Mouse (Mus musculus): Measurements from ENCODE around the gene Eml1.
"Not testable (repeated sequence)": the region's sequence is repeated elsewhere in the genome, so short reads cannot be mapped to it uniquely, and the experiment has no call there.

Eml1 gene

DNA sequence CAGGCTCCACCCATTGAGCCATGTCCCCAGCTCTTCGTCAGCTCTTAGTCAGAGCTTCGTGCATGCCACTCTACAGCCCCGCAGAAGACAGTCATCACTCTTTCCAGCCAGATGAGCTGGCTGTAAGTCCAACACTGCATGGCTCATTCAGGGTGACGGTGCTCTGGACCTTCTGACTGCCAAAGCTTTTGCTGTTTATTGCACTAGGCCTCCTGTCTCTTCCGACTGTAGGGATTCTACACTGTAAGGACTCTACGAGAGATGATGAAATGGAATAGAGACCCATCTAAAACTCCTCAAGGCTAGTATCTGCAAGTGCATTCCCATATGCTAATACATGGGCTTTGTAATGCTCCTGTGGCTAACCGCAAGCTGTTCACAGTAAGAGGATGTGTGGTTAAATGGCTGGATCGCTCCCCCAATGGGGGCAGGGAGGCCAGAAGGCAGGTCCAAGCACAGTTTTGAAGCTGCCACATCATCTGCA is 82.8 kb downstream of the Eml1 start:
- peak; percentile 80 for DNase-seq (ENCODE audit: extremely low read depth, insufficient read length, low spot score)

DNA sequence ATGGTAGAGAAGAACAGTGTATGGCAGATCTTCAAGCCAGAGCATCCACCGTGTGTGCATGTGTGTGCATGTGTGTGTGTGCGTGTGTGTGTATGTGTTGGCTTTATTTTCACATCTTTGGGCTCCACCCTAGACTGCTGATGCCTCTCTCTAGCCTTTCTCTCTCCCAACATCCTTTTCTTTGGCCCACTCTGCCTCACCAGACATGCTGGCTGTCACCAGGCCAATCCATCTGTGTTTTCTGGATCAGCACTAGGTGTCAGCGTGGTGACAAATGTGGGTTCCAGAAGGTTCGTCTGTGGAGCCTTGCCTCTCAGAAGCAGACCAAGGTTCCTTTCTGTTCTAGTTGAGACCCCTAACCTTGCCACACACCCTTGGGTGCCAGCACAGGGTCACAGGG is 84.2 kb downstream of the Eml1 start:
- DNase-seq (ENCODE audit: extremely low read depth, insufficient read length, low spot score): no peak

DNA sequence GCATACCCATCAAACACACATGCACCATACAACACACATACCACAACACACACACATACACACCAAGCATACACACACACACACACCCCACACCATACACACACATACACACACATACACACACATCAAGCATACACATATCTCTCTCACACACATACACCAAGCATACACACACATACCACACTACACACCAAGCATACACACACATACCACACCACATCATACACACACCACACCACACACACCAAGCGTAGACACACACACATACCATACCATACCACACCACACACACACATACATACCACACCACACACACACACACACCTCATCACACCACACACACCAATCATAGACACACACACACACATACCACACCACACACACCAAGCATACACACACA is 102.1 kb downstream of the Eml1 start:
- DNase-seq (ENCODE audit: extremely low read depth, insufficient read length, low spot score): no peak

DNA sequence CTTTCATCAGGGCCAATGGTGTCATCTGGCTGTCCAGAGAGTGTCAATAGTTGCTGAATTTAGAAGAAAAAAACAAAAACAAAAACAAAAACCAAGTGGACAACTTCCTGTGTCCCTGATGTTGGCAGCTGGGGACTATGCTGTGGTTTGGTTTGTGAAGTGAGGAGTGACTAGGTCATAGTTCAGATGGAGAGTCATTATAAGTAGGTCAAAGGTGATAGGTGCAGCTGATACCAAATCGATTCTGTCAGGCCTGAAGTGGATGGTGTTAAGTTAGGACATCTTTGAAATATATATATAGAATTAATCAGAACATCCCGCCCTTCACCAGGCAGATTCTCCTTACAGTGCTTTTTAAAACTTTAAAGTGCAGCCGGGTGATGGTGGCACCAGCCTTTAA is 103.7 kb downstream of the Eml1 start:
- DNase-seq (ENCODE audit: extremely low read depth, insufficient read length, low spot score): no peak

DNA sequence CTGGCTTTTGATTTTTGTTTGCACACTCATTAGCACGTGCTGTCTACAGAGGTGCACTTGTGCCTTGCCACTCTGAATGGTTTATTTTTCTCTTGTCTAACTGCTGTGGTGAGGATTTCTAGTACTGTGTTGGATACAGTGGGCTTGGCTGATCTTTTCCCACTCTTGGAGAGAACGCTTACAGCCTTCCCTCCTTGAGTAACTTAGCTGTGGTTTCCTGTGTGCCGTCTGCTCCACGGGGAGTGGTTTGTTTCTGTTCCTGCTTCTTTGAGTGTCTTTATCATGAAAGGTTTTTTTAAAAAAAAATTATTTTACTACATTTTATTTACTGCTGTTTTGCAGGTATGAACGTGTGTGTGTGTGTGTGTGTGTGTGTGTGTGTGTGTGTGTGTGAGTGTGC is 108.0 kb downstream of the Eml1 start:
- no peak for DNase-seq (ENCODE audit: extremely low read depth, insufficient read length, low spot score)

DNA sequence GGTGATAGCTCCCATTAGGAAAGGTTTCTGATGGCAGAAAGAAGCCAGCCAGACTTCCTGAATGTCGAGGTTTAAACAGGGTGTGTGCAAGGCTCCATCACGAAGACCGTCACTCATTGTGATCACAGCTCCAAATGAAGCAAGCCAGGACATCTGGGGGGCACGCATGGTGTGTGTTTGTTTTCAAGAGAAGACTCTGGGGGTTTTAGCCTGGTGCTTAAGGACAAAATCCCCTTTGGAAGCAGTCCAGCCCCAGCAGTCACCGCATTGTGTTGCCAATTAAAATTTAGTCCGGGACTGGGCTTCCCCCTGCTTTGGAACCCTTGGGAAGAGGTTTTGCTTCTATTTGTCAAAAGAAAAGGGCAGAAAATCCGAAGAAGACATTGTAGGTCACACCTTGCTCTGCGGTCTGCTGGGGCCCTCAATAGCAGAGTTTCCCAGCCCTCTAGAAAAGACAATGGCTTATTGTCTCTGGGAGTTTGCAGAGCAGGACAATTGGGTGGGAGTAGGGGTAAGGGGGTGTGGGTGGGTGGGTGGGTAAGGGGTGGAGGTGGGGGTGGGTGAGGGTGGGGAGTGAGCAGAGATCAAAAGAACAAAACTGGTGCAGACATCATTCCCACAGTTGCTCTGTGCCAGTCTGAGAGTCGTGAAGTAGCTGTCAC is 110.1 kb downstream of the Eml1 start:
- DNase-seq (ENCODE audit: extremely low read depth, insufficient read length, low spot score): no peak

DNA sequence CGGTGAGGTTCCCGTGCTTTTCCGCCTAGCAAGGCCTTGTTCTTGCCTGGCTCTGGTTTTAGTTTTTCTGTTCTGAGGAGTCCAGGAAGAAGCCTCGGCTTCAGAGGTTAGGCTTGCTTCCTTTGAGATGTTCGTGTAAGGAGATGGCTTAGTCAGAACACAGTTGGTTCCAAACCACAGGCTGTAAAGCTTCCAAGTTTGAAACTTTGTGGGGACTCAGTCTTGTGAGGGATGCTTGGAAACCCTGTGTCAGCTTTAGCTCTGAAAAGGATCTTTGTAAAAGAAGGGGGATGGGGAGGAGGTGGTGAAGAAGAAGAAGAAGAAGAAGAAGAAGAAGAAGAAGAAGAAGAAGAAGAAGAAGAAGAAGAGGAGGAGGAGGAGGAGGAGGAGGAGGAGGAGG is 118.3 kb downstream of the Eml1 start:
- DNase-seq (ENCODE audit: extremely low read depth, insufficient read length, low spot score): peak; percentile 77

DNA sequence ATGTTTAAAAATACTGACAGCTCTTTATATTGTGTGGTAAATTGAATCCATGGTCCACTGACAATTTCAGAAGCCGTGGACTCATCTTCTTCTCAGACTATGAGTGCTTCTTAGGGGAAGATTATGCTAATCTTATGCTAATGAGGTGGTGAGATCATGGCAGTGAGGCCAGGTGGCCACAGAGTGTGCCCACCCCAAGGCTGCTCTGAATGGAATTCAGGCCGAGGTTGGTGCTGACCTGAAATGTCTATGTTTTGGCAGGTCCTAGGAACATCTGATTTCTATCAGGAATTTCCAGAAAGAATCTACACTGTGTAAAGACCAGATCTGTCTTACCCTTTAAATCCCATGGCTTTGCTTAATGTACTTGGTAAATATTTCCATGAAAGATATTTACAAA is 119.0 kb downstream of the Eml1 start:
- DNase-seq (ENCODE audit: extremely low read depth, insufficient read length, low spot score): no peak

DNA sequence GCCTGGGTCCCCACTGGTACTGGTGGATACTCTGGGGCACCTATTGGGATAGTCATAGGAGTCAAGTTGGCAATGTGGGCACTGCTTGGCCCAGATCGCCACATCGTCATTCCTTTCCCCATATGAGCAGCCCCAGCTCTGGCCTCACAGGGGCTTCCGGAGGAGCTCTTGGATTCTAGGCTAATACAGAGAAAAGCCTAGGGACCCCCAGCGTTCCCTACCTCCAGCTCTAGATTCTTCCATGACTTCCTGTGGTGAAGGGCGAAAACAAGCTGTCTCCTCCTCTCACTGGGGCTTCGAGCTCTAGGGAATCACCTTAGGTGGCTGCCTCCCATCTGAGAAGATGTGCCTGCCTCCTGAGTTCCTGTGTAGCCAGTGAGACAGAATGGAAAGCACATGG is 119.6 kb downstream of the Eml1 start:
- DNase-seq (ENCODE audit: extremely low read depth, insufficient read length, low spot score): no peak

DNA sequence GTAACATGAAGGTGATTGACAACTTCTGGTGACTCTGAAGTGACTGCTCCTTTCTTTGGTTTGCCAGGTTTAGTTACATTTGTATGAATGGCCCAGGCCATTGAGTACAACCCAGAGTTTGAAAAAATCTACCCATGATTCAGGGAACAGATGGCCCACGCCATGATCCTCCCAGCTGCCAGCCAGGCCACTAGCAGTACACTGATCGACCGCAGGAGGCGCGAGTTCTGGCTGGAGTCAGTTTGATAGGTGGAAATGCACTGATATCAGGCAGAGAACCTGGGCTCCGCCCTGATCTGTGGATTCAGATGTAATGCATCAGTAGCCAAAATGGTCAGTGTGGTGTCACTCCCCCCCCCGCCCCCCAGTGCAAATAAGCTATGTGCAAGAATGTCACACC is 120.2 kb downstream of the Eml1 start:
- no peak for DNase-seq (ENCODE audit: extremely low read depth, insufficient read length, low spot score)

DNA sequence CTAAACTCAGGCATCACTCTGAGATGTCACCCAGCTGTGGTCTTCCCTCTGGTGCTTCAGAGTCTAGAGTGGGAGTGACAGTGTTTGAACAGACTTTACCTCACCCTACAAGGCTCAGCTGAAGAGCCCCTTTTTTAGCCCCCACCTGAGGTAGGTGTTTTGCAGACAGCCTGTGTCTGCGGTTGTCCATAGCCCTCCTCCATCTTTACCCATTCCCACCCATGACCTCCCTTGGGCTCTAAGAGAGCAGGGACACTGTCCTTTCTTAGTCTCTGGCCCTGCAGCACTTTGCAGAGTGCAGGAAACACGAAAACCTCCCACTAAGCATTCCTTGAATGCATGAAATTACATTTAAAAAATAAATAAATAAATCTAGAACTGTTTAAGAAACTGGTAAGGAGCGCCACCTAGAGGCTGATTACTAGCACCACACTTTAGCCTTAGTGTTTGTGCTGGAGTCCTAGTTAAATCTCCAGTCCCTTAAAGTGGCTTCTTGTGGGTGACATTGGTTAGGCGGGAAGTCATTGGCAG is 123.3 kb downstream of the Eml1 start:
- peak; percentile 30 for DNase-seq (ENCODE audit: extremely low read depth, insufficient read length, low spot score)

DNA sequence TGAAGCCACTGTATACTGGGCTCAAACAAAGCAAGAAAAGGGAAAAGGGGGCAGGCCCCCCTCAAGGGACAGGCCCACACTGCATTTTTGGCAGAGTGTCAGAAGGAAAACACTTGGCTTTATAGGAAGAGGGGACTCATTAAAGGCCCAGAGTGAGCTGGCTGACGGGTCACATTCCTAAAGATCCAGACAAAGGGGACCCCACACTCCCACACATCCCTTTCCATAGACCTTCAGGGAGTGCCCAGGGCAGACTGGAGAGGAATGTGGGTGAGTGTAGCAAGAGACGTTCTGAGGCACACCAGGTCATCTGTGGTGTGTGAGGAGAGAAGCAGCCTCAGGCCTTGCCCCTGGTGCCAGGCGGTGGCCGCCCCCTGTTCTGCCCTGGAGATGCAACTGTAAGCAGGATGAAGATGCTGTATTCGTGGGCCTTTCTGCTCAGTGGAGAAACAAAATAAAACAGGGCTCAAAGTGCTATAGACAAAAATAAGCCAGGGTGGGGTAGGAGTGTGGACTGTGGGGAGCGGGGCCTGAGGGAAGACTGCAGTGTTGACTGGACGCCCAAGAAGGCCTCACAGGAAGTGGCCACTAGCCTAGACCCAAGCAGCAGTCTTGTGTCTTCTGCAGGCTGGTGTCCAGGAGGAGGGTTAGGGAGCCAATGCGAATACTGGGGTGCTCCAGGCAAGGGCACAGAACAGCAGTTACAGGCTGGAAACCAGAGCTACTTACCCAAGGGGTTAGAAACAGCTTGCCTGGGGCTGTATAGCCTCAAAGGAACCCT is 124.9 kb downstream of the Eml1 start:
- peak; percentile 32 for DNase-seq (ENCODE audit: extremely low read depth, insufficient read length, low spot score)

DNA sequence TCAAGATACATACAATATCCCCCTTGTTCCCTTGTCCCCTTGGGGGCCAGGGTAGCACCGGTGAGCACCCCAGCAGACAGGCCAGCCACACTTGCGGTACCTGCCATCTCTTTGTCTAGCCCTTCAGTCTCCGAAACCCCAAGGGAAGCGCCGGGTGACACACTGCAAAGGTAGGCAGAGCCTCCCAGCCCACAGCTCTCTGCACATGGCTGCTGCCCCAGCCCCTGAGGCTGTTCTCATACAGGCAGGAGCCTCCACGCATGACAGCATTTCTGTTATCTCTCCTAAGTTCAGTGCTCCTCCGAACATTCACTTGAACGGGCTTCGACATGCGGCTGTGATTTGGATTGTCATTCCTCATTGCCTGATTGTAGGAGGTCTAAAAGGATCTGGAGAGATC is 132.3 kb downstream of the Eml1 start:
- DNase-seq (ENCODE audit: extremely low read depth, insufficient read length, low spot score): no peak

DNA sequence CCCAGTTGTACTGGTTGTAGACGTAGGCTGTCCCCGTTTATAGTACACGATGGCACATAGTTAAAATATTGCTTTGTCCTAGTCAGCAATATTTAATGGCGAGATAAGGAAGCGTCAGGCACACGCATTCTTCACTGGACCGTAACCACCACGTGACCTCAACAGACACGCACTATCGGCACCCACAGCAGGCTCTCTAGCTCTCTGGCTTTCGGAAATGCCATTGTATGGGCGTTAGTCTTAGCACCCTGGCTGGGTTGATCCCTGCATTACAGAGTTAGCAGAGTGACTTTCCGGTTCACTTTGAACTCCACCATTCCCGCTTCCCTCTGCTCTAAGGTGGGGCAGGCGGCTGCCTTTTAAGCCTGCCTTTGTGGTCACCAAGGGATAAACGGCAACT is 132.8 kb downstream of the Eml1 start:
- no peak for DNase-seq (ENCODE audit: extremely low read depth, insufficient read length, low spot score)

DNA sequence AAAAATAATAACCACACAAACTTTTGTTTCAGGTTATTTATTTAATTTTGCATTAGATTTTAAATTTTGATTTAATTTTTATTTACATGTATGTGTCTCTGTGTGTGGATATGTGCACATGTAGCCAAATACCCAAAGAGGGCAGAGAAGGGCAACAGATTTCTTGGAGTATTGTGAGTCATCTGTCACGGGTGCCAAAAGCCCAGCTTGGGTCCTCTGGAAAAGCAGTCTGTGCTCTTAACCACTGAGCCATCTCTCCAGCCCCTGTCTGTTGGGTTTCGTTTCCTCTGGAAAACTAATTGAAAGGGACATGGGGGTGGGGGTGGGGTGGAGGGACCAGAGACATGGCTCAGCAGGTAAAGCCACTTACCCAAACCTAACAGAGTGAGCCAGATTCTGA is 135.1 kb downstream of the Eml1 start:
- DNase-seq (ENCODE audit: extremely low read depth, insufficient read length, low spot score): no peak

DNA sequence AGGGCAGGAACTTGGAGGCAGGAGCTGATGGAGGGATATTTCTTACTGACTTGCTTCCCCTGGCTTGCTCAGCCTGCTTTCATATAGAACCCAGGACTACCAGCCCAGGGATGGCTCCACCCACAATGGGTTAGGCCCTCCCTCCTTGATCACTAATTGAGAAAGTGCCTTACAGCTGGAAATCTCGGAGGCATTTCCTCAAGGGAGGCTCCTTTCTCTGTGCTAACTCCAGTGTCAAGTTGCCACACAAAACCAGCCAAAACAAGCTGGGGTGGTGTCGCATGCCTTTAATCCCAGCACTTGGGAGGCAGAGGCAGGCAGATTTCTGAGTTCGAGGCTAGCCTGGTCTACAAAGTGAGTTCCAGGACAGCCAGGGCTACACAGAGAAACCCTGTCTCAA is 136.3 kb downstream of the Eml1 start:
- DNase-seq (ENCODE audit: extremely low read depth, insufficient read length, low spot score): not testable (repeated sequence)

DNA sequence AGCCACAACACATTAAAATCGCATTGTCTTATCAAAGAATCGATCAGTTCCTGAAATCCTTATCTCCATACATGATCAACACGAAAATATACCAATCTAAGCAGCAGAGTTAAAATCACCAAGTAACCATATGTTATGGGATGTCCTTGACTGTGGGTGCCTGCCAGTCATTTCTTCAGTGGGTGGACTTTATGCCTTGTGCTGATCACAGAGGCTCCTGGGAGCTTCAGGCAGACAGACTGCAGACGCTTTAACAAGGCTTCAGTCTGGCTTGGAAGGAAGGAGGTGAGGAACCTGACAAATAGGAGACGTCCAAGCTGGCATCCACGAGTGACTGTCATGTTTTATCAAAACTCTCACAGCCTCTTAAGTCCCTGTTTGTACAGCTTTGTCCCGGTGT is 139.8 kb downstream of the Eml1 start:
- DNase-seq (ENCODE audit: extremely low read depth, insufficient read length, low spot score): no peak

DNA sequence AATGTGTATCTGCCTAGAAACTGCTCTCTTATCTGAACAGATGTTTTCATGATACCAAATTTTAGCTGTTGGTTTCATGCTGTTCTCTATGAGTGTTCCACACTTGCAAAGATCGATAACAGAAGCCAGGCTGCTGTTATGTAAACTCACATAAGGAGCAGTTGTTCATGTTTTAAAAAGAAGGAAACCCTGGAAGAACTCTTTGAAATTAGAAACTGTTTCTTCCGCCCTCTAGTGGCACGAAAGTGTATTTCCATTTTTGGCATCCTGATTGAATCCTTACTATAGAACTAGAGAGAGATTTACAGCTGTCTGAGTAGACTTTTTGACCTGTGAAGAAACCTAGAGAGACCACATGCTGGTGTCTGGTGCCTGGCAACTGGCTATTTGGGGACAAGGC is 140.3 kb downstream of the Eml1 start:
- no peak for DNase-seq (ENCODE audit: extremely low read depth, insufficient read length, low spot score)

DNA sequence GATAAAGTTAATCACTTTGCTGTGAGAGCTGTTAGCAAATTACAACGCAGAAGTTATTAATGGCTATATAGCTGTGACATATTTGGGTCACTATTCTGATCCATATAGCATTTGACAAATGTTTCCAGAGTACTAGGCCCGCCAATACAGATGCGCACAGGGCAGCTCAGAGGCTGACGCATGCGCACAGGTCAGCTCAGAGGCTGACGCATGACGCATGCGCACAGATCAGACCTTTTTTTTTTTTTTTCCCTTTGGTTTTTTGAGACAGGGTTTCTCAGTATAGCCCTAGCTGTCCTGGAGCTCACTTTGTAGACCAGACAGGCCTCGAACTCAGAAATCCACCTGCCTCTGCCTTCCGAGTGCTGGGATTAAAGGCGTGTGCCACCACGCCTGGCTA is 144.7 kb downstream of the Eml1 start:
- DNase-seq (ENCODE audit: extremely low read depth, insufficient read length, low spot score): no peak

DNA sequence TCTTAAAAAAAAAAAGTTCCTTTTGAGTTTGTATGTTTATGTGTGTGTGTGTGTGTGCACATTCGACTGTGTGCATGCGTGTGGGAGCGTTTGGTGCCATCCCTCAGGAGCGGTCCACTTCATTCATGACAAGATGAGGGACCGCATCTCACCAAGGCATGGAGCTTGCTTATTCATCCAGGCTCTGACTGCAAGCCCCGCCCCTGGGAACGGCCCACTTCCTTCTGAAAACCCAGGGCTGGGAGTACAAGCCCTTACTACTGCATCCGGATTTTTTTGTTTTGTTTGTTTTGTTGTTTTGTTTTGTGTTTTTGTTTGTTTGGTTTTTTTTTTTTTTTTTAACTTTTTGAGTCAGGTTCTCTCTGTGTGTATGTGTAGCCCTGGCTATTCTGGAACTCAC is 148.6 kb downstream of the Eml1 start:
- no peak for DNase-seq (ENCODE audit: extremely low read depth, insufficient read length, low spot score)

DNA sequence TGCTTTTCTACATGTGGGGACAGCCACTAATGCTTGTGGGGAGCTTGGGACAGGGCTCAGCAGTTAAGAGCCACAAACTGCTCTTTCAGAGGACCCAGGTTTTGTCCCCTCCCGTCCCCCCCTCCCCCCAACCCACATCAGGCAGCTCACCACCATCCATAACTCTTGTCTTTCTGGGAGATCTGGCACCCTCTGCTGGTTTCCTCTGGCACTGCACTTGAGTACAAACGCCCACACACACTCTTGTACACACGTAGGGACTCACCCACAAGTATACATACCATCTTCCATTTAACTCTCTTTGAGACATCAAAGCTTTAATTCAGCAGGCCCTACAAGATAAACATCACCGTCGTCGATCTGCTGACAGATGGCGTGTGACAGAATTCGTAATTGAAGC is 158.5 kb downstream of the Eml1 start:
- no peak for DNase-seq (ENCODE audit: extremely low read depth, insufficient read length, low spot score)

DNA sequence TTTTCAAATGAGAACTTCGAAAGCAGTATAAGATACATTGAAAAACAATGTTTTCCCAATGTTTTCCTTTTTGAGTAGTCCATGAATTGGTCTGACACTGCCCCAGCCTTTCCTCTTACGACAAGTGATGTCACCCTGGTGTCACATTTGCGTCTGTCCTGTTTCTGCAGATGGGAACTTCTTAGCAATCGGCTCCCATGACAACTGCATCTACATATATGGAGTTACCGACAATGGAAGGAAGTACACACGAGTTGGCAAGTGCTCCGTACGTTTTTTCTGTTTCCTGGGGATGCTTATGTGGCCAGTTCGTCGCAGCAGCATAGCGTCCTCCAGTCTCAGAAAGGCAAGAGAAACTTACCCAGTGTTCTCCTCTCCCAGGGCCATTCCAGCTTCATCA is 163.7 kb downstream of the Eml1 start:
- DNase-seq (ENCODE audit: extremely low read depth, insufficient read length, low spot score): no peak

Data from 3134 (cell line).